Mouse (Mus musculus): ENCODE data around the gene Wdr83os. TPM values are rescaled to one million over a fixed set of nuclear protein-coding genes. Genes with fewer than 3 reads are reported as not detected.

The Wdr83os gene
- polyA plus RNA-seq (2015; fragmentation: Illumina TruSeq; extraction: RNeasy Lipid Tissue Mini Kit (QIAGEN cat#74804); ENCODE audit: insufficient read depth, low read depth, low replicate concordance): 22.2 TPM

DNA sequence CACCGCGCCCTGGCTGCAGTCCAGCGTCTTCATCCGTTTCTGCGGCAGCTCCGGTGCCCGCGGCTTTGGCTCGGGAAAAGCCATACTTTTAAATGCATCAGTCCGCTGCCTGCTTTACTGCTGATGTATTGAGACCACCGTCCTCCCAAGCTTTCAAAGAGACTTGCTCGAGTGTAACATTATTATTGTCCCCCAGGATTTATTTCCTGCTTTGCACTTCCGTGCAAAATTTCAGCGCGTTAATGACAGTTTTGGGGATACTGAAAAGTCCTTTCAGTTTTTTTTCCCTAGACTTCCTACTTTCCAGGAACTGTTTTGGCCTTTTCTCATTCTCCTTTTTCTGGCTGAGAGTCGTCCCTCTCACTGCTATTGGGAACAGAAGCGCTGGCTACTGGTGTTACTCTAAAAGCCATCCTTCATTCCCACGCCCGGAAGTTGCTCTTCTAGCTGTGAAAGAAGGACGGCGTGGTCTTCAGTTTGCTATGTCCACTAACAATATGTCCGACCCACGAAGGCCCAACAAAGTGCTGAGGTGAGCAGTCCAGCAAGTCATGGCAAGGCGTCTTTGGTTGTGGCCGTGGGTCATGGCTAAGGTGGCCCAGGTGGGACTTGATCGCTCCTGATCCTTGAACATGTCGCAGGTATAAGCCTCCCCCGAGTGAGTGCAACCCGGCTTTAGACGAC is at the start of gene Wdr83os:
TSS of gene Wdr83os (plus strand) at position 209 of the 684 bp plus-strand sequence.

DNA sequence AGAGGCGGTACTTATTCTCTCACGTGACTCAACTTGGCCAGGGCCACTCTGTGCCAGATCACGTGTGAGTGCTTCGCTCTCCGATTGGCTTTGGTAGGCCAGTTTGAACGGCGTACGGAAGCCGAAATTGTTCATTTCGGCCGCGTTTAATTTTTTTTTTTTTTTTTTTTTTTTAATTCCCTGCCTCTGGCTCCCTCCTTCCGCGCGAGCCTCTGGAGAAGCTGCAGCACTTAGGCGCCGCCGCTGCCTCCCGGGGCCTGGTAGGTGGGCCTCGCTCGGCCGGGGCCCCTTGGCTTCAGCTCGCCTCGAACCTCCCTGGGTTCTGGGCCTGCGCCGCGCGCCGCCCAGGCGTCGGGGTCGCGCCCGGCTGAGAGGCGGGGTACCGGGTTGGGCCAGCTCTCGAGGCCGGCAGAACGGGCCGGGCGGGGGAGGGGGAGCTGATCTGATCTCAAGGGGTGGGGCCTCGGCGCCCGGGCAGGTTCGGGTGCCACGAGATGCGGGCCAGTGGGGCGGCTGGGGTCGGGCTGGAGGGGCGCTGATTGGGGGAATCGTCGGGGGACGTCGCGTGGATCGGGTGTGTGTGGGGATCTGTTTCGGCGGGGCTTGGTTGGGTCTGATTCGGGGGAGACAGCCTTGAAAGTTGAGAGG is 43.7 kb upstream of the Wdr83os start, which contains the start of gene Tnpo2:
TSS of gene Tnpo2 (plus strand) at position 198 of the 648 bp plus-strand sequence.

DNA sequence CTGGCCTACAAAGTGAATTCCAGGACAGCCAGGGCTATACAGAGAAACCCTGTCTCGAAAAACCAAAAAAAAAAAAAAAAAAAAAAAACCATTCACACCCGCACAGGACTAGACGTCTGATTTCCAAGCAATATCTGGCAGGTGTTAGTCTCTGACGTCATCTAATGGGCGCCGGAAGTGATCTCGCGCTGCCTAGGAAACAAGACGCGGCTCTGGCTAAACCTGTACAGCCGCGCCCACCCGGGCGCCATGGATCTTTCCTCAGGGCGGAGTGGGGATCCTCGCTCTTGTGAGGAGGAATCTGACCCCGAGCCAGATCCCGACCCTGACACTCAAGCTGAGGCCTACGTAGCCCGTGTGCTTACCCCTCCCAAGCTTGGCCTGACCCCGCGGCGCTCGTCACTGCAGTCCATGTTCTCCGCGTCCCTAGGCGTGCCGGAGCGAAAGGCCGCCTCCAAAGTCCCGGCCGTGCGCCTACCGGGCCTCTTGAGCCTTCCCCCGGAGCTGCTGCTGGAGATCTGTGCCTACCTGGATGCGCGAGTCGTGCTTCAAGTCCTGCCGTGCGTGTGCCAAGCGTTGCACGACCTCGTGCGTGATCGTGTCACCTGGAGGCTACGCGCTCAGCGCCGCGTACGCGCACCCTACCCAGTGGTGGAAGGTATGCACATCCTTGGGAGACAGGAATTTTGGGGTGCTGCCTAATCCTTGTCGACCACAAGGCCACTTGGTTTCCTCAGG is 20.5 kb upstream of the Wdr83os start, which contains the start of gene Fbxw9:
TSS of gene Fbxw9 (plus strand) at position 177 of the 738 bp plus-strand sequence.

DNA sequence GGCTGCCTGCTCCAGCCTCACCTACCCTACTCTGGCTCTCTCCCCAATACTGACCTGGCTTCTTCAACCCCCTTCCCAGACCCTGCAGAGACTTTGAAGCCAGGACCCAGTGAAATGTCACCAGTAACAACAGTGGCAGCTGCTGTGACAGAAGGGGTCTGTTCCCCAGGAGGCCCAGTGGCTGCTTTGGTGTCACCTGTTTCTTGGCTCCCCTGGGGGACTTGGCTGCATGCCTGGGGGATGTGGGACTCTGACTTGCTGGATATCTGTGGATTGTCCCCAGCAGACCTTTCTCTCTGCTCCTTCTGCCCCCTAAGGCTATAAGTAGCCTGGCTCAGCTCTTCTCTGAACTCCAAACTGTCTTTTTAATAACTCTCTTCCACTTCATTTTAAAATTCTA is 12.6 kb upstream of the Wdr83os start, which contains the start of gene Gm5741:
TSS of gene Gm5741 (minus strand) at position 1 of the 400 bp plus-strand sequence.

DNA sequence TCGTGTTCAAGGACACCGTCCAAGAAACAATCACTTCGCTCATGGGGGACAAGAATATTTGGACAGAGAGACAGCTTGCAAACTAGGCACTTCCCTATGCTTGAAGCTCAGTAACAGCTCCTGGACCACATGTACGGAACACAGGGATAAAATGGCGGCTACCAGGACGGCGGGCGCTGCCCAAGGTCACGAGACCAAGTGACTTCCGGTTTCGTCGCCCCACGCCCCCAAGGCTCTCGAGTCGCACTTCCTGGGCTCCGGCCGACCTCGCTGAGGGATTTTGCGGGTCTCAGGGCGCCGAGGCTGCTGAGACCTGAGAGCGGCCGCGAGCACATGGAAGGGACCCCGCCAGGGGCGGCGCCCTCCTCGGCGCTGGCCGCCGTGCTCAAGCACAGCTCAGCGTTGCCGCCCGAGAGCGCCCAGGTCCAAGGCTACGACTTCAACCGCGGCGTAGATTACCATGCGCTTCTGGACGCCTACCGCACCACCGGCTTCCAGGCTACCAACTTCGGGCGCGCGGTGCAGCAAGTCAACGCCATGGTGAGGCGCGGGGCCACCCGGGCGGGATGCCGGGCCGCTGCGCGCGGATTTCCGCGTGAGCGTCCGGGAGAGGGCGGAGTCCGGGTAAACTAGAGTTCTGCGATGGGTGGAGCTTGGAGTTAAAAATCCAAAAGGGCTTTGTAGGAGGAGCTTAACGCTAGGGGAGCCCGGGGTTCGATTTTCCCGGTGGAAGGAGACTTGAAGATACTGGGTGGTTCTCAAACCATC is 8.8 kb upstream of the Wdr83os start, which contains the start of gene Dhps:
TSS of gene Dhps (plus strand) at position 244 of the 768 bp plus-strand sequence.

DNA sequence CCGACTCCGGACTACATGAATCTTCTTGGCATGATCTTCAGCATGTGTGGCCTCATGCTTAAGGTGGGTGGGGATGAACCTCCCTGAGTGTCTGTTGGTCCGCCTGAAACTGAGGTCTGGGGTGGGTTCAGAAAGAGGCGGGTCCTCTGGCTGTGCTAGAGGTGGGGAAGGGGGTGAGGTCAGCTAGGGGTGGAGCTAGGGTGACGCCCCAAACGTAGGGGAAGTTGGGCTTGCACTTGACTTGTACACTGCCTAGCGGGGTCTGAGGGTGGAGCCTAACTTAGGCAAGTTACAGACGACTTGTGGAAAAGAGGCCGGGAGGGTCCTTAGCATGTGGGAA is 646 bp downstream of the Wdr83os start, which contains the start of gene Wdr83:
TSS of gene Wdr83 (minus strand) at position 91 of the 340 bp plus-strand sequence.

DNA sequence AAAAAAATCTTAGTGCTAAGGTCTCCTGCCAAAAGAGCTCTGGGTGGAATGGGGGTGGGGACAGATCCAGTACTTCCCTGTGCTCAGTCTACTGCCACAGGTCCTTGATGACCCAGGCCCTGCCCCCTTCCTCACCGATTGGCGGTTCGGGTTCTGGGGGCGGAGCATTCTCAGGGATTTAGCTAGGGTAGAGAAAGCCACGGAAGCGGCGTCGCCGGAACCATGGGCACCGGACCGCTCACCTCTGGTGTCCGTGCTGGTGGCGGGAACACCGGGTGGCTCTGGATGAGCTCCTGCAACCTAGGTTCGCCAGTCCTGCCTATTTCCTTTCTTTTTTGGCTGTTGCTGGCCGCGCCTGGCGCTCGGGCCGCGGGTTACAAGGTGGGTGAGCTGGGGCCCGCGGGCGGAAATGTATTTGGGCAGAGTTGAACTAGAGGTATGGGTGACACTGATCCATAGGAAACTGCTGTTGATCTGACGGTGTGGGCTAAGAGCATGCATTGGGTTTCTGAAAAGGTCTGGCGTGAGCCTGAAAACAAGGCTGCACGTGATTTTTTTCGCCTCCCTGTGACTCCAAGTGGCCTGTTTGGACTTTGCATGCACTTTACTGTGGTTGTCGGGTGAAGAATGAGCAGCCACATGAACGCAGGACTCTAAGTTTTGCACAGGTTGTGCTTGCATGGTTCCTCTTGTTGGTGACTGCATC is 2.7 kb downstream of the Wdr83os start, which contains the start of gene Man2b1:
TSS of gene Man2b1 (plus strand) at position 163 of the 706 bp plus-strand sequence.

DNA sequence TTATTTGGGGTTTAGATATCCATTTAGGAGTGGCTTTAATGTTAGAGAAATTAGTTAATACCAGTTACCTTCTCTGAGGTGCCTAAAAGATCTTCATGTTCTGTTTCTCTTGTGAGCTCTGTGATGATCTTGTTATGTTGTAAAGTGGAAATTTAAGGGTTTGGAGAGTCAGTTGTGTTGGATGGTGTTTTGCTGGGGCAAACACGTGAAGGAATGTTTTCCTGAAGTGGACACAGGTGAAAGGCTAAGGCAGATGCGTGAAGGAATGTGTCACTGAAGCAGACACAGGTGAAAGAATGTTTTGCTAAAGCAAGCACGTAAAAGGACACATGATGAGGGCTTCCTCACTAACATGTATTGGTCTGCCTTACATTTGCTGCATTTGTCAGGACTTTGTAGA is 42.5 kb downstream of the Wdr83os start, which contains the start of gene Zfp791:
TSS of gene Zfp791 (minus strand) at position 101 of the 400 bp plus-strand sequence.

Other genes with a start within 250 kb of the Wdr83os start
- gene Gadd45gip1, start 249.2 kb upstream of the Wdr83os start, polyA plus RNA-seq (2015; fragmentation: Illumina TruSeq; extraction: RNeasy Lipid Tissue Mini Kit (QIAGEN cat#74804); ENCODE audit: insufficient read depth, low read depth, low replicate concordance): 7.0 TPM
- gene Rad23a, start 240.1 kb upstream of the Wdr83os start, polyA plus RNA-seq (2015; fragmentation: Illumina TruSeq; extraction: RNeasy Lipid Tissue Mini Kit (QIAGEN cat#74804); ENCODE audit: insufficient read depth, low read depth, low replicate concordance): 18.2 TPM
- 181 TPM for gene Calr, start 233.8 kb upstream of the Wdr83os start, polyA plus RNA-seq (2015; fragmentation: Illumina TruSeq; extraction: RNeasy Lipid Tissue Mini Kit (QIAGEN cat#74804); ENCODE audit: insufficient read depth, low read depth, low replicate concordance)
- gene Farsa, start 223.8 kb upstream of the Wdr83os start, polyA plus RNA-seq (2015; fragmentation: Illumina TruSeq; extraction: RNeasy Lipid Tissue Mini Kit (QIAGEN cat#74804); ENCODE audit: insufficient read depth, low read depth, low replicate concordance): 19.1 TPM
- gene Syce2, start 208.6 kb upstream of the Wdr83os start, polyA plus RNA-seq (2015; fragmentation: Illumina TruSeq; extraction: RNeasy Lipid Tissue Mini Kit (QIAGEN cat#74804); ENCODE audit: insufficient read depth, low read depth, low replicate concordance): not detected
- 27.8 TPM for gene Gcdh, start 186.8 kb upstream of the Wdr83os start, polyA plus RNA-seq (2015; fragmentation: Illumina TruSeq; extraction: RNeasy Lipid Tissue Mini Kit (QIAGEN cat#74804); ENCODE audit: insufficient read depth, low read depth, low replicate concordance)
- gene Klf1, start 178.8 kb upstream of the Wdr83os start, polyA plus RNA-seq (2015; fragmentation: Illumina TruSeq; extraction: RNeasy Lipid Tissue Mini Kit (QIAGEN cat#74804); ENCODE audit: insufficient read depth, low read depth, low replicate concordance): not detected
- 6.3 TPM for gene Dnase2a, start 172.2 kb upstream of the Wdr83os start, polyA plus RNA-seq (2015; fragmentation: Illumina TruSeq; extraction: RNeasy Lipid Tissue Mini Kit (QIAGEN cat#74804); ENCODE audit: insufficient read depth, low read depth, low replicate concordance)
- 0.61 TPM for gene Mast1, start 143.4 kb upstream of the Wdr83os start, polyA plus RNA-seq (2015; fragmentation: Illumina TruSeq; extraction: RNeasy Lipid Tissue Mini Kit (QIAGEN cat#74804); ENCODE audit: insufficient read depth, low read depth, low replicate concordance)
- gene Rtbdn, start 133.7 kb upstream of the Wdr83os start, polyA plus RNA-seq (2015; fragmentation: Illumina TruSeq; extraction: RNeasy Lipid Tissue Mini Kit (QIAGEN cat#74804); ENCODE audit: insufficient read depth, low read depth, low replicate concordance): not detected
- gene Gm49661, start 111.3 kb upstream of the Wdr83os start, polyA plus RNA-seq (2015; fragmentation: Illumina TruSeq; extraction: RNeasy Lipid Tissue Mini Kit (QIAGEN cat#74804); ENCODE audit: insufficient read depth, low read depth, low replicate concordance): not detected
- 35.5 TPM for gene Prdx2, start 111.2 kb upstream of the Wdr83os start, polyA plus RNA-seq (2015; fragmentation: Illumina TruSeq; extraction: RNeasy Lipid Tissue Mini Kit (QIAGEN cat#74804); ENCODE audit: insufficient read depth, low read depth, low replicate concordance)
- 8.3 TPM for gene Rnaseh2a, start 111.0 kb upstream of the Wdr83os start, polyA plus RNA-seq (2015; fragmentation: Illumina TruSeq; extraction: RNeasy Lipid Tissue Mini Kit (QIAGEN cat#74804); ENCODE audit: insufficient read depth, low read depth, low replicate concordance)
- 10.0 TPM for gene Junb, start 102.0 kb upstream of the Wdr83os start, polyA plus RNA-seq (2015; fragmentation: Illumina TruSeq; extraction: RNeasy Lipid Tissue Mini Kit (QIAGEN cat#74804); ENCODE audit: insufficient read depth, low read depth, low replicate concordance)
- 13.4 TPM for gene Hook2, start 90.1 kb upstream of the Wdr83os start, polyA plus RNA-seq (2015; fragmentation: Illumina TruSeq; extraction: RNeasy Lipid Tissue Mini Kit (QIAGEN cat#74804); ENCODE audit: insufficient read depth, low read depth, low replicate concordance)
- gene Best2, start 66.2 kb upstream of the Wdr83os start, polyA plus RNA-seq (2015; fragmentation: Illumina TruSeq; extraction: RNeasy Lipid Tissue Mini Kit (QIAGEN cat#74804); ENCODE audit: insufficient read depth, low read depth, low replicate concordance): not detected
- 24.7 TPM for gene Asna1, start 55.5 kb upstream of the Wdr83os start, polyA plus RNA-seq (2015; fragmentation: Illumina TruSeq; extraction: RNeasy Lipid Tissue Mini Kit (QIAGEN cat#74804); ENCODE audit: insufficient read depth, low read depth, low replicate concordance)
- gene Trir, start 53.9 kb upstream of the Wdr83os start, polyA plus RNA-seq (2015; fragmentation: Illumina TruSeq; extraction: RNeasy Lipid Tissue Mini Kit (QIAGEN cat#74804); ENCODE audit: insufficient read depth, low read depth, low replicate concordance): 49.3 TPM
- gene Tnpo2, start 43.8 kb upstream of the Wdr83os start, polyA plus RNA-seq (2015; fragmentation: Illumina TruSeq; extraction: RNeasy Lipid Tissue Mini Kit (QIAGEN cat#74804); ENCODE audit: insufficient read depth, low read depth, low replicate concordance): 7.1 TPM
- 6.4 TPM for gene Fbxw9, start 20.7 kb upstream of the Wdr83os start, polyA plus RNA-seq (2015; fragmentation: Illumina TruSeq; extraction: RNeasy Lipid Tissue Mini Kit (QIAGEN cat#74804); ENCODE audit: insufficient read depth, low read depth, low replicate concordance)
- gene Gm5741, start 12.8 kb upstream of the Wdr83os start, polyA plus RNA-seq (2015; fragmentation: Illumina TruSeq; extraction: RNeasy Lipid Tissue Mini Kit (QIAGEN cat#74804); ENCODE audit: insufficient read depth, low read depth, low replicate concordance): not detected
- 16.0 TPM for gene Dhps, start 9.0 kb upstream of the Wdr83os start, polyA plus RNA-seq (2015; fragmentation: Illumina TruSeq; extraction: RNeasy Lipid Tissue Mini Kit (QIAGEN cat#74804); ENCODE audit: insufficient read depth, low read depth, low replicate concordance)
- gene Wdr83, start 566 bp downstream of the Wdr83os start, polyA plus RNA-seq (2015; fragmentation: Illumina TruSeq; extraction: RNeasy Lipid Tissue Mini Kit (QIAGEN cat#74804); ENCODE audit: insufficient read depth, low read depth, low replicate concordance): 13.1 TPM
- 14.9 TPM for gene Man2b1, start 2.5 kb downstream of the Wdr83os start, polyA plus RNA-seq (2015; fragmentation: Illumina TruSeq; extraction: RNeasy Lipid Tissue Mini Kit (QIAGEN cat#74804); ENCODE audit: insufficient read depth, low read depth, low replicate concordance)
- gene Zfp791, start 42.4 kb downstream of the Wdr83os start, polyA plus RNA-seq (2015; fragmentation: Illumina TruSeq; extraction: RNeasy Lipid Tissue Mini Kit (QIAGEN cat#74804); ENCODE audit: insufficient read depth, low read depth, low replicate concordance): 1.1 TPM
- not detected for gene Cks1brt, start 71.2 kb downstream of the Wdr83os start, polyA plus RNA-seq (2015; fragmentation: Illumina TruSeq; extraction: RNeasy Lipid Tissue Mini Kit (QIAGEN cat#74804); ENCODE audit: insufficient read depth, low read depth, low replicate concordance)
- gene Olfr371, start 145.2 kb downstream of the Wdr83os start, polyA plus RNA-seq (2015; fragmentation: Illumina TruSeq; extraction: RNeasy Lipid Tissue Mini Kit (QIAGEN cat#74804); ENCODE audit: insufficient read depth, low read depth, low replicate concordance): not detected
- 7.9 TPM for gene Orc6, start 218.9 kb downstream of the Wdr83os start, polyA plus RNA-seq (2015; fragmentation: Illumina TruSeq; extraction: RNeasy Lipid Tissue Mini Kit (QIAGEN cat#74804); ENCODE audit: insufficient read depth, low read depth, low replicate concordance)
- gene Vps35, start 219.1 kb downstream of the Wdr83os start, polyA plus RNA-seq (2015; fragmentation: Illumina TruSeq; extraction: RNeasy Lipid Tissue Mini Kit (QIAGEN cat#74804); ENCODE audit: insufficient read depth, low read depth, low replicate concordance): 12.8 TPM